Mouse (Mus musculus) megakaryocyte, embryonic 14.5 days (primary cell): ENCODE measurements around the gene Olfr591. TPM values are rescaled to one million over a fixed set of nuclear protein-coding genes. Genes with fewer than 3 reads are reported as not detected.
"Not testable (repeated sequence)": the region's sequence is repeated elsewhere in the genome, so short reads cannot be mapped to it uniquely, and the experiment has no call there.

Experiments
- H3K27me3 ChIP-seq: replicated peaks from 2 replicates; pipeline ENCODE3; 2012; ENCODE audit warnings: inconsistent platforms
- H3K36me3 ChIP-seq: replicated peaks from 2 replicates; pipeline ENCODE3; 2012; ENCODE audit warnings: low read length, inconsistent platforms, mixed read lengths
- H3K4me1 ChIP-seq: 2 replicates; pipeline ENCODE4 v1.6.1; 2012; ENCODE audit warnings: inconsistent platforms
- H3K4me3 ChIP-seq: replicated peaks from 2 replicates; pipeline ENCODE3; 2012; ENCODE audit warnings: moderate library complexity, mild to moderate bottlenecking, inconsistent platforms
- H3K9me3 ChIP-seq: 2 replicates; pipeline ENCODE4 v1.6.1; 2012; ENCODE audit warnings: inconsistent platforms
- FLI1 ChIP-seq: IDR thresholded peaks from 2 replicates; pipeline ENCODE4 v1.6.1; 2012; ENCODE audit warnings: low read length, inconsistent platforms, mixed read lengths
- GATA1 ChIP-seq: IDR thresholded peaks from 3 replicates; pipeline ENCODE4 v1.6.1; 2012; ENCODE audit warnings: mixed read lengths, low read length, inconsistent platforms, borderline replicate concordance
- polyA plus RNA-seq: library from polyadenylated mRNA; stranded (reverse); fragments of >175 nt; gene quantifications from 2 replicates; pipeline ENCODE4 v1.2.3, GENCODE M21; 2012; ENCODE audit warnings: low replicate concordance; ENCODE audit not compliant: insufficient read depth

Gene Olfr591
- 2.6 TPM in 1 of 2 replicates, not detected in the other for polyA plus RNA-seq

- no peaks in the 10 kb centered on the region for H3K36me3 ChIP-seq
- H3K27me3 ChIP-seq, result no peaks in the 10 kb centered on the region
- no peaks in the 10 kb centered on the region for H3K9me3 ChIP-seq
- TF ChIP-seq GATA1 (no peak), FLI1 (no peak)
- H3K4me1 ChIP-seq, result no peaks in the 10 kb centered on the region
- no peak within 1 kb of the TSS for H3K4me3 ChIP-seq
These were observed at the start of gene Olfr591 for GRCm38 (mm10) chr7:103178240-103178639. TSS of gene Olfr591 (minus strand) at chr7:103178340.

- H3K4me3 ChIP-seq, result no peak within 1 kb of the TSS
- H3K27me3 ChIP-seq, result no peaks in the 10 kb centered on the region
- no peaks in the 10 kb centered on the region for H3K36me3 ChIP-seq
- TF ChIP-seq FLI1, result no peak
- TF ChIP-seq GATA1, result no peak
- peaks cover 6% of the 10 kb centered on the region; the same call in 1 of the 2 replicates for H3K9me3 ChIP-seq
- H3K4me1 ChIP-seq, result no peaks in the 10 kb centered on the region
These were observed 38.6 kb upstream of the Olfr591 start, which contains the start of gene Olfr594 for GRCm38 (mm10) chr7:103216696-103217095. TSS of gene Olfr594 (plus strand) at chr7:103216996.

DNA sequence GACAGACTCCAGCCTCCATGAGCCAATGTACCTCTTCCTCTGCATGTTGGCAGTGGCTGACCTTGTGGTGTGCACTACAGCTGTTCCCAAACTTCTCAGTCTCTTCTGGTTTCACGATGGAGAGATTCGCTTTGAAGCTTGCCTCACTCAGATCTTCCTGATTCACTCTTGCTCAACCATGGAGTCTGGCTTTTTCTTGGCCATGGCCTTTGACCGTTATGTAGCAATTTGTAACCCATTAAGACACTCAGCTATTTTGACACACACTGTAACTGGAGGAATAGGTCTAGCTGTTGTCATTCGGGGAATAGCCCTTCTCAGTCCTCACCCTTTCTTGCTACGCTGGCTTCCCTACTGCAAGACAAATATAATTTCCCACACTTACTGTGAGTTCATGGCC lies 33.9 kb upstream of the Olfr591 start:
- not testable (repeated sequence) for H3K36me3 ChIP-seq, H3K9me3 ChIP-seq, H3K27me3 ChIP-seq, H3K4me3 ChIP-seq, H3K4me1 ChIP-seq

- Histone ChIP-seq H3K9me3 (no peaks in the 10 kb centered on the region), H3K4me1 (no peaks in the 10 kb centered on the region), H3K27me3 (no peaks in the 10 kb centered on the region), H3K4me3 (no peak within 1 kb of the TSS), H3K36me3 (no peaks in the 10 kb centered on the region)
- TF ChIP-seq GATA1, result no peak
- TF ChIP-seq FLI1, result no peak
These were observed 33.4 kb upstream of the Olfr591 start, which contains the start of gene Olfr593 for GRCm38 (mm10) chr7:103211562-103211961. TSS of gene Olfr593 (plus strand) at chr7:103211862.

DNA sequence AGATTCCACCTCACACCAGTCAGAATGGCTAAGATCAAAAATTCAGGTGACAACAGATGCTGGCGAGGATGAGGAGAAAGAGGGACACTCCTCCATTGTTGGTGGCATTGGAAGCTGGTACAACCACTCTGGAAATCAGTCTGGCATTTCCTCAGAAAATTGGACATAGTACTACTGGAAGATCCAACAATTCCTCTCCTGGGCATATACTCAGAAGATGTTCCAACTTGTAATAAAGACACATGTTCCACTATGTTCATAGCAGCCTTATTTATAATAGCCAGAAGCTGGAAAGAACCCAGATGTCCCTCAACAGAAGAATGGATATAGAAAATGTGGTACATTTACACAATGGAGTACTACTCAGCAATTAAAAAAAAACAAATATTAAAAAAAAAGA lies 6.4 kb upstream of the Olfr591 start, which contains the start of gene Olfr592:
Gene Olfr592, plus strand, starts transcription at position 301 of the 400 bp plus-strand sequence.
- H3K27me3 ChIP-seq, H3K9me3 ChIP-seq, H3K4me1 ChIP-seq, H3K4me3 ChIP-seq, H3K36me3 ChIP-seq: not testable (repeated sequence)

GRCm38 (mm10) chr7:103169697-103170096 lies 8.4 kb downstream of the Olfr591 start:
- TF ChIP-seq FLI1 (no peak), GATA1 (no peak)
- H3K27me3 ChIP-seq, result no peaks in the 10 kb centered on the region
- H3K36me3 ChIP-seq, result no peaks in the 10 kb centered on the region
- peaks cover 5% of the 10 kb centered on the region; the same call in 1 of the 2 replicates for H3K9me3 ChIP-seq
- no peaks in the 10 kb centered on the region for H3K4me1 ChIP-seq
- no peak overlapping the region for H3K4me3 ChIP-seq

- TF ChIP-seq FLI1, result no peak
- no peak for TF ChIP-seq GATA1
- no peaks in the 10 kb centered on the region for H3K4me1 ChIP-seq
- no peaks in the 10 kb centered on the region for H3K27me3 ChIP-seq
- H3K9me3 ChIP-seq, result 0 out of 2 replicates have a peak, but pooled peaks cover 3% of the 10 kb centered on the region
- no peaks in the 10 kb centered on the region for H3K36me3 ChIP-seq
- no peak within 1 kb of the TSS for H3K4me3 ChIP-seq
These were observed 21.9 kb downstream of the Olfr591 start, which contains the start of gene Olfr589 for GRCm38 (mm10) chr7:103156256-103156655. TSS of gene Olfr589 (minus strand) at chr7:103156356.

- TF ChIP-seq GATA1 (no peak), FLI1 (no peak)
- H3K9me3 ChIP-seq, result peaks cover 7% of the 10 kb centered on the region; the same call in 1 of the 2 replicates
These were observed 37.6 kb downstream of the Olfr591 start, which contains the start of gene Olfr588-ps1 for GRCm38 (mm10) chr7:103140579-103140978. TSS of gene Olfr588-ps1 (plus strand) at chr7:103140879.

GRCm38 (mm10) chr7:103125538-103125937 lies 52.6 kb downstream of the Olfr591 start, which contains the start of gene Olfr586:
TSS of gene Olfr586 (minus strand) at chr7:103125638.
- no peaks in the 10 kb centered on the region for H3K27me3 ChIP-seq
- no peaks in the 10 kb centered on the region for H3K9me3 ChIP-seq
- TF ChIP-seq FLI1 (no peak), GATA1 (no peak)
- no peaks in the 10 kb centered on the region for H3K4me1 ChIP-seq
- no peaks in the 10 kb centered on the region for H3K36me3 ChIP-seq
- H3K4me3 ChIP-seq, result no peak within 1 kb of the TSS

More at GRCm38 (mm10) chr7:103140579-103140978, 37.6 kb downstream of the Olfr591 start, which contains the start of gene Olfr588-ps1:
- Histone ChIP-seq H3K36me3 (no peaks in the 10 kb centered on the region), H3K27me3 (no peaks in the 10 kb centered on the region), H3K4me3 (no peak within 1 kb of the TSS), H3K4me1 (no peaks in the 10 kb centered on the region)

- Histone ChIP-seq H3K9me3 (no peaks in the 10 kb centered on the region), H3K36me3 (no peaks in the 10 kb centered on the region), H3K4me3 (no peak overlapping the region), H3K27me3 (no peaks in the 10 kb centered on the region), H3K4me1 (no peaks in the 10 kb centered on the region)
- no peak for TF ChIP-seq FLI1
- TF ChIP-seq GATA1, result no peak
These were observed 58.7 kb downstream of the Olfr591 start for GRCm38 (mm10) chr7:103119406-103119805.

Other genes with a start within 250 kb of the Olfr591 start
- not detected in 2 replicates for gene Olfr573-ps1, start 235.8 kb downstream of the Olfr591 start, polyA plus RNA-seq
- not detected in 2 replicates for gene Olfr574, start 229.9 kb downstream of the Olfr591 start, polyA plus RNA-seq
- not detected in 2 replicates for gene Olfr575, start 219.6 kb downstream of the Olfr591 start, polyA plus RNA-seq
- gene Olfr576, start 215.7 kb downstream of the Olfr591 start, polyA plus RNA-seq, result not detected in 2 replicates
- not detected in 2 replicates for gene Olfr577, start 202.4 kb downstream of the Olfr591 start, polyA plus RNA-seq
- gene Olfr578, start 189.0 kb downstream of the Olfr591 start, polyA plus RNA-seq, result not detected in 2 replicates
- gene Olfr582, start 140.3 kb downstream of the Olfr591 start, polyA plus RNA-seq, result not detected in 2 replicates
- gene Olfr583, start 127.0 kb downstream of the Olfr591 start, polyA plus RNA-seq, result not detected in 2 replicates
- not detected in 2 replicates for gene Olfr584, start 96.5 kb downstream of the Olfr591 start, polyA plus RNA-seq
- gene Olfr585, start 80.6 kb downstream of the Olfr591 start, polyA plus RNA-seq, result not detected in 2 replicates
- gene Olfr586, start 52.7 kb downstream of the Olfr591 start, polyA plus RNA-seq, result not detected in 2 replicates
- gene Olfr588-ps1, start 37.5 kb downstream of the Olfr591 start, polyA plus RNA-seq, result not detected in 2 replicates
- gene Olfr589, start 22.0 kb downstream of the Olfr591 start, polyA plus RNA-seq, result not detected in 2 replicates
- not detected in 2 replicates for gene Olfr592, start 6.5 kb upstream of the Olfr591 start, polyA plus RNA-seq
- not detected in 2 replicates for gene Olfr593, start 33.5 kb upstream of the Olfr591 start, polyA plus RNA-seq
- gene Olfr594, start 38.7 kb upstream of the Olfr591 start, polyA plus RNA-seq, result not detected in 2 replicates
- gene Usp17ld, start 74.2 kb upstream of the Olfr591 start, polyA plus RNA-seq, result not detected in 2 replicates
- not detected in 2 replicates for gene Olfr596, start 127.3 kb upstream of the Olfr591 start, polyA plus RNA-seq
- not detected in 2 replicates for gene Olfr597, start 138.0 kb upstream of the Olfr591 start, polyA plus RNA-seq
- not detected in 2 replicates for gene Olfr598, start 145.2 kb upstream of the Olfr591 start, polyA plus RNA-seq
- gene Olfr599, start 157.6 kb upstream of the Olfr591 start, polyA plus RNA-seq, result not detected in 2 replicates
- gene Olfr600, start 171.3 kb upstream of the Olfr591 start, polyA plus RNA-seq, result 4.6 TPM in 1 of 2 replicates, not detected in the other
- not detected in 2 replicates for gene Olfr601, start 184.3 kb upstream of the Olfr591 start, polyA plus RNA-seq
- gene Olfr603, start 207.8 kb upstream of the Olfr591 start, polyA plus RNA-seq, result not detected in 2 replicates
- not detected in 2 replicates for gene Usp17lc, start 236.7 kb upstream of the Olfr591 start, polyA plus RNA-seq